8 mouse cellular contexts compared by ENCODE assay signal in the genomic region with DNA sequence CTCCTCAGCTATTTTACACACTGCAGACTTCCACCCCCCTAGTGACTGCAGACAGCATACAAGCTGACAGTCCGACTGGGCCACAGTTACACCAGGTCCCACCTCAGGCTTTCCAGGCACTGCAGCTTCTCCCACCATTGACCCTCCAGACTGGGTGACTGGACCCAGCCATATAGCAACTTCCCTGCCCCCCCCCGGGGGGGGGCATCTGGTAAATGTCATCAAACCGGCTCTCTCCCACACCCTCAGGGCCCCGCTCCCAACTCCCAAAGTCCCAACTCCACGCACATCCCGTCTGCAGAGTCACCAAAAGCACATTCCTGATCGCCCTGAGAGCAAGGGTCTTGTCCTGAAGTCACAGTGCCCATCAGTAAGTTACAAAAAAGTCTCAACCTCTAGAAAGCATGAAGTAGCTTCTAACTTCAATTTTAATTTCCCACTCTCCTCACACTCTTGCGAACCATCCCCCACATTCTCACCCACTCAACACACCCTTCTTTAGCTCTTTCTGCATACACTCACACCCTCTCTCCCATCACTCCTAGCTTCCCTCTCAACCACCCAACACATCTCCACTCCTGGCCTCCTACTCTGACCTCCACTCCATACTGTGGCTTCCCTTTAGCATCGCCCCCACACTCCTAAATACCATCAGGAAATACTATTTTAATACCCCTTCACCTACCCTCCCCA. TPM values are rescaled to one million over a fixed set of nuclear protein-coding genes. Genes with fewer than 3 reads are reported as not detected.
A peak's percentile ranks its signal among the peaks of the same experiment; 100 is the strongest.
DNase-seq lines count a peak whose midpoint lies in the region; ATAC-seq and TF ChIP-seq lines count a peak whose summit lies in the region.

No protein-coding gene starts in this region.

- H3K27ac ChIP-seq in heart, postnatal 0 days (ENCODE audit: low read depth) = peak overlapping the region; percentile 89
- H3K27ac ChIP-seq in liver, embryonic 15.5 days (replicated peaks) = peak overlapping the region; percentile 92

- peak overlapping the region; percentile 93 for H3K9ac ChIP-seq in heart, postnatal 0 days (replicated peaks; ENCODE audit: low read depth, low read length)
- H3K9ac ChIP-seq in liver, embryonic 15.5 days = peak overlapping the region; percentile 93

- WGBS in heart, postnatal 0 days = 3% methylated on average over 9 of the region's 9 CpGs
- WGBS in liver, embryonic 15.5 days (ENCODE audit: insufficient replicate concordance) = 22% methylated on average over 9 of the region's 9 CpGs

- H3K27me3 ChIP-seq in E14TG2a.4 (ENCODE audit: insufficient read depth, low read length) = no peaks in the 10 kb centered on the region
- no peaks in the 10 kb centered on the region for H3K27me3 ChIP-seq in heart, postnatal 0 days (ENCODE audit: control insufficient read depth, insufficient read depth, low read length)
- no peaks in the 10 kb centered on the region for H3K27me3 ChIP-seq in liver, embryonic 15.5 days

- TF ChIP-seq EP300 in heart, postnatal 0 days (IDR thresholded peaks at IDR 0.05; ENCODE audit: low read depth) = no peak

- no peaks in the 10 kb centered on the region for H3K9me3 ChIP-seq in E14TG2a.4 (ENCODE audit: low read length)
- H3K9me3 ChIP-seq in heart, postnatal 0 days (replicated peaks; ENCODE audit: control insufficient read depth, low read length) = no peaks in the 10 kb centered on the region
- H3K9me3 ChIP-seq in liver, embryonic 15.5 days (replicated peaks) = no peaks in the 10 kb centered on the region

- H3K4me1 ChIP-seq in E14TG2a.4 (replicated peaks; ENCODE audit: low read depth, low read length) = peaks cover 85% of the 10 kb centered on the region
- peaks cover 51% of the 10 kb centered on the region for H3K4me1 ChIP-seq in heart, postnatal 0 days (ENCODE audit: control insufficient read depth, insufficient read depth)
- peaks cover 79% of the 10 kb centered on the region for H3K4me1 ChIP-seq in liver, embryonic 15.5 days (replicated peaks)

- DNase-seq in heart, adult 11 months = peak; percentile 93
- DNase-seq in heart, postnatal 4 days = no peak
- no peak for DNase-seq in heart, postnatal 0 days (ENCODE audit: low spot score)
- DNase-seq in embryo, embryonic 10 days (ENCODE audit: low spot score) = no peak
- DNase-seq in spleen, adult 18-20 months = no peak
- no peak for DNase-seq in ovary, adult 18-20 months (ENCODE audit: low spot score)

- no peak for TF ChIP-seq CTCF in E14TG2a.4 (conservative IDR thresholded peaks at IDR 0.05; ENCODE audit: low read length)
- TF ChIP-seq CTCF in heart, postnatal 0 days (IDR thresholded peaks at IDR 0.05; ENCODE audit: low read depth) = no peak

- H3K36me3 ChIP-seq in E14TG2a.4 (ENCODE audit: insufficient read depth, low read length) = peaks cover 47% of the 10 kb centered on the region
- no peaks in the 10 kb centered on the region for H3K36me3 ChIP-seq in heart, postnatal 0 days (replicated peaks; ENCODE audit: control insufficient read depth, insufficient read depth, low read length)
- H3K36me3 ChIP-seq in liver, embryonic 15.5 days (replicated peaks) = no peaks in the 10 kb centered on the region

- no peak for ATAC-seq in heart, postnatal 0 days (ENCODE audit: insufficient read depth, low read depth)
- no peak for ATAC-seq in liver, embryonic 15.5 days (ENCODE audit: insufficient read depth)

- H3K4me2 ChIP-seq in heart, postnatal 0 days (ENCODE audit: low read depth, low read length) = peak overlapping the region; percentile 94
- H3K4me2 ChIP-seq in liver, embryonic 15.5 days = peak overlapping the region; percentile 93

- H3K4me3 ChIP-seq in E14TG2a.4 (replicated peaks; ENCODE audit: low read length) = peak overlapping the region; percentile 100
- H3K4me3 ChIP-seq in heart, postnatal 0 days (ENCODE audit: low read depth, low read length) = peak overlapping the region; percentile 89
- peak overlapping the region; percentile 84 for H3K4me3 ChIP-seq in liver, embryonic 15.5 days (replicated peaks)

RNA-seq across cellular contexts. Expression of a gene that starts 1.6 kb away (rescaled TPM):
- 100 to 1,000 TPM; 224 to 231 TPM for total RNA-seq in heart, postnatal 4 days (2021)
- 120 and 139 TPM in 2 replicates for total RNA-seq in heart, postnatal 0 days (2014; rRNA removed; ENCODE audit: low replicate concordance)
- polyA plus RNA-seq in heart, postnatal 0 days (2015; fragmentation: Nextera tagmentation; extraction: Ambion mirVana) = 135 and 171 TPM in 2 replicates
- polyA plus RNA-seq in liver, embryonic 15.5 days (2015; fragmentation: Nextera tagmentation; extraction: Ambion mirVana) = 126 and 147 TPM in 2 replicates

RNA-seq across cellular contexts. Expression of a gene that starts 21.2 kb away (rescaled TPM):
- total RNA-seq in heart, postnatal 4 days (2021) = 100 to 1,000 TPM; 205 to 208 TPM
- 366 and 476 TPM in 2 replicates for total RNA-seq in heart, postnatal 0 days (2014; rRNA removed; ENCODE audit: low replicate concordance)
- 261 and 264 TPM in 2 replicates for polyA plus RNA-seq in heart, postnatal 0 days (2015; fragmentation: Nextera tagmentation; extraction: Ambion mirVana)
- polyA plus RNA-seq in liver, embryonic 15.5 days (2015; fragmentation: Nextera tagmentation; extraction: Ambion mirVana) = 209 and 222 TPM in 2 replicates

RNA-seq across cellular contexts. Expression of a gene that starts 21.4 kb away (rescaled TPM):
- 1 to 10 TPM; 1.6 to 2.0 TPM for total RNA-seq in heart, postnatal 4 days (2021)
- total RNA-seq in heart, postnatal 0 days (2014; rRNA removed; ENCODE audit: low replicate concordance) = 0.15 TPM in 1 of 2 replicates, not detected in the other
- polyA plus RNA-seq in heart, postnatal 0 days (2015; fragmentation: Nextera tagmentation; extraction: Ambion mirVana) = 1.4 and 1.8 TPM in 2 replicates
- 21.6 and 26.3 TPM in 2 replicates for polyA plus RNA-seq in liver, embryonic 15.5 days (2015; fragmentation: Nextera tagmentation; extraction: Ambion mirVana)
